Mouse (Mus musculus): ENCODE measurements around the gene Cyp4f39. TPM values are rescaled to one million over a fixed set of nuclear protein-coding genes. Genes with fewer than 3 reads are reported as not detected.
"Not testable (repeated sequence)": the region's sequence is repeated elsewhere in the genome, so short reads cannot be mapped to it uniquely, and the experiment has no call there.

The Cyp4f39 gene
- polyA plus RNA-seq, 1 experiment from 2014 or later, result 0.52 TPM

DNA sequence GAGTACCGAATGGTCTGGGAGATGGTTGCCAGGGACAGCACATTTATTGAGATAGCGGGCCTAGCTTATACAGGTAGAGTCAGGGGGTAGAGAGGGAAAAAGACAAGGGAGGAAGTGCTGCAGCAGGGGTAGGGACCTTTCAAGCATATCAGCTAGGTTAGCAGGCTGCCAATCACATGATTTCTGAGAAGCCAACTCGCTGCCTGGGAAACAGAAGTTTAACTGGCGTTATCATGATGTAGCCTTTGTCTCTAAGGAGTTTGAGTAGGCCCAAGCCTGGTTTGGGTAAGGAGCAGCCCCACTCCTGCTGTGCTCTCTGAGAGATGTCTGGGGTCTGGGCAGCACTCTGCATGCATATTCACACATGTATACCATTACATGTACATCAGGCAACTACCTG, 69.9 kb downstream of the Cyp4f39 start:
- Histone ChIP-seq H3K4me1 (replicated peaks) (no peaks in the 10 kb centered on the region), H3K4me3 (no peak overlapping the region), H3K27ac (no peak overlapping the region), H3K27me3 (ENCODE audit: insufficient read depth, poor library complexity, severe bottlenecking) (no peaks in the 10 kb centered on the region), H3K9me3 (no peaks in the 10 kb centered on the region), H3K36me3 (0 out of 2 replicates have a peak, but pooled peaks cover 6% of the 10 kb centered on the region)
- WGBS, result 88% methylated on average over 4 of the region's 4 CpGs
- no peak for DNase-seq (ENCODE audit: low spot score)

DNA sequence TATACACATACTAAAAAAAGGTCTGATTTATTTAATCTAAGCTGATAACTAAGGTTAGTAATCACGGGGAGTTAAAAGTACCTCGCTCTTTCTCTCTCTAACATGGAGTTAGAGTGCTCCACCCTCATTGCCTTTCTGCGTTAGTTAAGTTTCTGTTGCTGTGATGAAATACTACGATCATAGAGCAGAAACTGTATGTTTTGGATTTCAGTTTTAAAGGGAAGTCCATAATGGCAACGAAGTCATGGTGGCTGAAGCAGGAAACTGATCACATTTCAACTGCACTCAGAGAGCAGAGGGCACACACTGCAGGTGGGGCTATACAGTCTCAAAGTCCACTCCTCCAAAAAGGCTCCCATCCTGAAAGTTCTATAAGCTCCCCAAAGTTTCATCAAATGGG, 70.3 kb downstream of the Cyp4f39 start:
- Histone ChIP-seq H3K4me1 (replicated peaks) (no peaks in the 10 kb centered on the region), H3K27ac (no peak overlapping the region), H3K4me3 (no peak overlapping the region), H3K9me3 (no peaks in the 10 kb centered on the region), H3K27me3 (ENCODE audit: insufficient read depth, poor library complexity, severe bottlenecking) (no peaks in the 10 kb centered on the region), H3K36me3 (0 out of 2 replicates have a peak, but pooled peaks cover 6% of the 10 kb centered on the region)
- no peak for DNase-seq (ENCODE audit: low spot score)
- WGBS, result 88% methylated on average over 5 of the region's 5 CpGs

DNA sequence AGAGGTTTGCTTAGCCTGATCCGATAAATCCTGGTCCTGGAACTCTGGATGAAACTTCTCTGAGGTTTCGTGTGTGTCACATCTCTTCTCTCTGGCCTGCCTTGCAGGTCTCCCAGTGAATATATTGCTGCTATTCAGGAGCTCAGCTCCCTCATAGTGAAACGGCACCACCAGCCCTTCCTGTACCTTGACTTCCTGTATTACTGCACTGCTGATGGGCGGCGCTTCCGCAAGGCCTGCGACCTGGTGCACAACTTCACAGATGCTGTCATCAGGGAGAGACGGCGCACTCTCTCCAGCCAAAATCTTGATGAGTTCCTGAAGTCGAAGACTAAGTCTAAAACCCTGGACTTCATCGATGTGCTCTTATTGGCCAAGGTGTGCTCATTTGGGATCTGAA, 71.4 kb downstream of the Cyp4f39 start:
- DNase-seq (ENCODE audit: low spot score), result no peak
- 93% methylated on average over 11 of the region's 11 CpGs for WGBS

DNA sequence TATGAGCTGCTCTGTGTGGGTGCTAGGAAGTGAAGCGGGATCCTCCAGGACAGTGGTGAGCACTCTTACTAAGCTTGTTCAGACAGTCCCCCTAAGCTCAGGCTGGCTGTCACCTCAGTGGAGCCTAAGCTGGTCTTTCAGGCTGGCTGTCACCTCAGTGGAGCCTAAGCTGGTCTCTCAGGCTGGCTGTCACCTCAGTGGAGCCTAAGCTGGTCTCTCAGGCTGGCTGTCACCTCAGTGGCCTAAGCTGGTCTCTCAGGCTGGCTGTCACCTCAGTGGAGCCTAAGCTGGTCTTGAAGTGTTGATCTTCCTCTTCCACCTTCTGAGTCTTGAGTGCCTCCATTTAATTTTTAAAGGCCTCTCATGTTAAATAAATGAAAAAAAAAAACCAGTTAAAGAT, 73.8 kb downstream of the Cyp4f39 start:
- H3K9me3 ChIP-seq; H3K27ac ChIP-seq; H3K4me3 ChIP-seq; H3K36me3 ChIP-seq; H3K27me3 ChIP-seq (ENCODE audit: insufficient read depth, poor library complexity, severe bottlenecking); DNase-seq (ENCODE audit: low spot score); H3K4me1 ChIP-seq (replicated peaks): not testable (repeated sequence)
- 83% methylated on average over 1 of the region's 1 CpGs for WGBS

More for the DNA sequence above, 71.4 kb downstream of the Cyp4f39 start:
- Histone ChIP-seq H3K4me3 (no peak overlapping the region), H3K27ac (no peak overlapping the region), H3K4me1 (replicated peaks) (peaks cover 8% of the 10 kb centered on the region), H3K27me3 (ENCODE audit: insufficient read depth, poor library complexity, severe bottlenecking) (no peaks in the 10 kb centered on the region), H3K9me3 (no peaks in the 10 kb centered on the region), H3K36me3 (0 out of 2 replicates have a peak, but pooled peaks cover 6% of the 10 kb centered on the region)

DNA sequence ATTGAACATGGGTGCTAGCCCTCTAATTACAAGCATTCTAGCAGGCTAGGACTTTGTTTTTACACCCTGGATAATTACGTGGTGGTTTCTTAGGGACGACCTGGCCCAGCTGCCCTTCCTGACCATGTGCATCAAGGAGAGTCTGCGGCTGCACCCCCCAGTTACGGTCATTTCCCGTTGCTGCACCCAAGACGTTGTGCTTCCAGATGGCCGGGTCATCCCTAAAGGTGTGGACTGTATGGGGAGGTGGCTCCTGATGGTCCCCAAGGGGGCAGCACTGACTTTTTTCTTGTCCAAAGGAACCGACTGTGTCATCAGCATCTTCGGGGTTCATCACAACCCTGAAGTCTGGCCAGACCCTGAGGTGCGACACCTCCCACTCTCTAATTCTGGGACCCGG, 75.2 kb downstream of the Cyp4f39 start:
- Histone ChIP-seq H3K27ac (no peak overlapping the region), H3K27me3 (ENCODE audit: insufficient read depth, poor library complexity, severe bottlenecking) (no peaks in the 10 kb centered on the region), H3K36me3 (0 out of 2 replicates have a peak, but pooled peaks cover 6% of the 10 kb centered on the region), H3K4me1 (replicated peaks) (peaks cover 8% of the 10 kb centered on the region), H3K9me3 (no peaks in the 10 kb centered on the region), H3K4me3 (0 out of 2 replicates have a peak overlapping the region, but pooled peaks have one; percentile 48)
- WGBS, result 87% methylated on average over 11 of the region's 11 CpGs
- DNase-seq (ENCODE audit: low spot score), result no peak

DNA sequence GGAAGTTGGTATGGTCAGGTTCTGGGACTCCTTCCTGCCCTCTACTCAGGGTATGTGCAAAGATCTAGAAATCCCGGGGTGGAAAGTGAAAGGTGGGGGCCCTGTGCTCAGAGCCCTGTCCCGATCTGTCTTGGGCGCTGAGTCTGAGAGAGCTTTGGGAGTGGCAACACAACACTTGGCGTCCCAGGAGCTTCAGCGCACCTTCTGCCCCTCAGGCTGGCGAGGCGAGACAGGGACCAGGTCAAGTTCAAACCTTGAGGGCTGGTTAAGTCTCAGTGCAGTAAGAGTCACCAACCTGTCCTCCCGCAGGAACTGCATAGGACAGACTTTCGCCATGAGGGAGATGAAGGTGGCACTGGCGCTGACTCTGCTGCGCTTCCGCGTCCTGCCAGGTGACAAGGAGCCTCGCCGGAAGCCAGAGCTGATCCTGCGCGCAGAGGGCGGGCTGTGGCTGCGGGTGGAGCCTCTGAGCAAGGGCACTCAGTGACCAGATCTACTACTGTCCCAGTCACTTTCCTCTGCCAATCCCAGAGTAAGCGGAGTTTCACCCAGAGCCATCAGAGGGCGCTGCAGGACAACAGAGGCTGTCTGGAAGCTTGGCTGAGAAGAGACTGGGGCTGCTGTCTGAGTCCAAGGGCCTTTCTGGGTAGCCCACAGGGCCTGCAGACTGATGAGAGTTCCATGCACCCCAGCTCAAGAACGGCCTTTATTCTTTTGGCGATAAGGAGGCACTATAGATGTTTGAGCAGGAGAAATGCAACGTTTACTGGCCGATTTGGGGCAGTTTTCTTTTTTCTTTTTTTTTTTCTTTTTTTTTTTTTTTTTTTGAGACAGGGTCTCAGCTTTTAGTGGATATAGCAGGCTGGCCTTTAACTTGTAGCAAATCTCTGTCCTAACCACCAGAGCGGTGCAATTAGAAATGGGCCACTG, 76.2 kb downstream of the Cyp4f39 start:
- peaks cover 8% of the 10 kb centered on the region for H3K4me1 ChIP-seq (replicated peaks)
- peak overlapping the region; percentile 48 for H3K4me3 ChIP-seq
- H3K27ac ChIP-seq, result peak overlapping the region; percentile 25; the same call in 1 of the 2 replicates
- H3K9me3 ChIP-seq, result no peaks in the 10 kb centered on the region
- peak; percentile 89 for DNase-seq (ENCODE audit: low spot score)
- 0 out of 2 replicates have a peak, but pooled peaks cover 6% of the 10 kb centered on the region for H3K36me3 ChIP-seq
- H3K27me3 ChIP-seq (ENCODE audit: insufficient read depth, poor library complexity, severe bottlenecking), result no peaks in the 10 kb centered on the region
- 17% methylated on average over 26 of the region's 26 CpGs for WGBS

DNA sequence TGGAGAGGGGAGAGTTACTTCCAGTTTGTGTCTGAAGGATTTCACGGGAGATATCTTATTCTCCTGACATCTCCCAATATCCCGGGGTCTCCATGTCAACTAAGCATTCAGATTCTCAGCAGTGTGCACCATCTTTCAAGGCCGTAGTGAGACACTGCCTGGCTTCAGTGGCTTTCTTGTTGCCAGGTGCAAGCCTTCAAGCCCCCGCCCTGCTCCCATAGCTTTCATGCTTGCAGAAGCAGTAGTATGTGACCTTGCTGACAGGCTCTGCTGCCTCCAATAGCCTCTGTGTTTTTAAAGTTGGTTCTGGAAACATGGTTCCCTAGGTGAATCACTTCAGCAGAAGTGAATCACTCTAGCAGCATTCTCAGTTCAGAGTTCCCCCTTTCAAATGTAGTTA, 79.8 kb downstream of the Cyp4f39 start:
- DNase-seq (ENCODE audit: low spot score), result not testable (repeated sequence)
- WGBS, result 55% methylated on average over 4 of the region's 4 CpGs

DNA sequence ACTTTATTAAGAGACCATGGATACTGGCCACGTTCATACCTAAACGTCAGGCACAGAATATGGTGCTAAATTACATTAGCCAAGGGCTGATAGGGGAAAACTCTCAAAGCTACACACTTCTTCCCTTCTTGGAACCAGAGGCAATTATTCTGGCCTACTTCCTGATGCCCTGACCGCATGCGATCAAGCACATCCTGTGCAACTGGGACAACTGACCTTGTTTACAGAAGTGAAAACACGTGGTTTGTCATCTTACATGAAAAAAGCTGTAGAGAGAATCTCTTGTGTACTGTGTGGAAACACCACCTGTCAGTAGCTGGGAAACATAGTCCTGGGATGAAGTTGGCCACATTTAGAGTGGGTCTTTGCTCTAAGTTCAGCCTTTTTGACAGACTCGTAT, 81.5 kb downstream of the Cyp4f39 start:
- 87% methylated on average over 6 of the region's 6 CpGs for WGBS
- DNase-seq (ENCODE audit: low spot score), result no peak
- no peaks in the 10 kb centered on the region for H3K36me3 ChIP-seq
- H3K9me3 ChIP-seq, result no peaks in the 10 kb centered on the region
- H3K27ac ChIP-seq, result no peak overlapping the region
- H3K27me3 ChIP-seq (ENCODE audit: insufficient read depth, poor library complexity, severe bottlenecking), result no peaks in the 10 kb centered on the region
- no peak overlapping the region for H3K4me3 ChIP-seq
- H3K4me1 ChIP-seq (replicated peaks), result peaks cover 12% of the 10 kb centered on the region

More for the DNA sequence above, 79.8 kb downstream of the Cyp4f39 start:
- not testable (repeated sequence) for H3K9me3 ChIP-seq; H3K27ac ChIP-seq; H3K27me3 ChIP-seq (ENCODE audit: insufficient read depth, poor library complexity, severe bottlenecking); H3K36me3 ChIP-seq; H3K4me3 ChIP-seq
- peaks cover 20% of the 10 kb centered on the region for H3K4me1 ChIP-seq (replicated peaks)

DNA sequence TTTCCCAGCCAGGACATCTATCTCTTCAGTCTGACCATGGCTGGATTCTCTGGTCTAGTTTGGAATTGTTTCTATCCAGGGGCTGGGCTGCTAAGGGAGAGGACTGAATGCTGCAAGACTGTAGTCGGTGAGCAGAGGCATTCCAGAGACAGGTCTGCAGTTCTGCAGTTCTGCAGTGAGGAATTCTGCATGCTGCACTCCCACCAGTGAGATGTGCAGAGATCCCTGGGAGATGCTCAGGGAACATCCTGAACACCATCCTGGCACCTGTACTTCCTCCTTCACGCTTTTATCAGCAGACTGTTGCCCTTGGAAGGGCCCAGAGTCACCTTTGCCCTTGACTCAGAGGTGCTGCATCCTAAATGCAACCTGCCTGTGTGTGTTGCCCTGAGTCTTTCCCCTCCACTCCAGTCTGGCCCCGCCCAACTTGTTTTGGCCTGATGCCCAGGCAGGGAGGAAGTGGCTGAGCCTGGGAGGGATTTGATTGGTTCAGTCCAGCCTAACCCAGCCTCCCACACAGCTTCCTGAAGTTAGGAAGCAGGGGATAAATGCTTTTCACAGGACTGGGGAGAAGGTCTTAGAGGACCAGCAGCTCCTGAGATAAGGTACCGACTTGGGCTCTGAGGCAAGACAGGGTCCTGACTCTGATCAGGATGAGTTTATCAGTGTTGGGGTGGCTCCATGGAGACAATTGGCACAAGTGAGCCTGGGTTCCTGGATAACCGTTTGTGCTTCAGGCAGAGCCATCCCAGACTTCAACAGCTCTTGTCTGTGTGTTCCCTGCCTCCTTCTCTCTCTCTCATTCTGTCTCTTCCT, 83.7 kb downstream of the Cyp4f39 start, which contains the start of gene Cyp4f16:
Cyp4f16 (plus strand) TSS at position 508 of the 816 bp plus-strand sequence.
- 14% methylated on average over 5 of the region's 5 CpGs for WGBS
- H3K9me3 ChIP-seq; H3K27me3 ChIP-seq (ENCODE audit: insufficient read depth, poor library complexity, severe bottlenecking); H3K36me3 ChIP-seq: not testable (repeated sequence)
- DNase-seq (ENCODE audit: low spot score), result peak; percentile 67
- peak within 1 kb of the TSS; percentile 66; the same call in 1 of the 2 replicates for H3K27ac ChIP-seq
- H3K4me1 ChIP-seq (replicated peaks), result peaks cover 12% of the 10 kb centered on the region
- peak within 1 kb of the TSS; percentile 49 for H3K4me3 ChIP-seq

DNA sequence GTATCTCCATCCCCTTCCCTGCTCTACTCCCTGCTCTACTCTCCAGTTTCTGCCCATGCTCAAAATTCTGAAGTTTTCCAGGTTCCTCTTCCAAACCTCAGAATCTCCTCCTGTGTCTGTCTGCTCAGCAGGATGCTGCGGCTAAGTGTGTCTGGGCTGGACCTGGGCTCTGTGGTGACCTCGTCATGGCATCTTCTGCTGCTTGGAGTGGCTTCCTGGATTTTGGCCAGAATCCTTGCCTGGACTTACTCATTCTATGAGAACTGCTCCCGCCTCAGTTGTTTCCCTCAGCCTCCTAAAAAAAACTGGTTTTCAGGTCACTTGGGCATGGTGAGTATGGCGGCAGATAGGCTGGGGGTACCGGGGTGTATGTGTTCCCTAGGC, 84.3 kb downstream of the Cyp4f39 start:
- WGBS, result 72% methylated on average over 5 of the region's 5 CpGs
- no peaks in the 10 kb centered on the region for H3K27me3 ChIP-seq (ENCODE audit: insufficient read depth, poor library complexity, severe bottlenecking)
- H3K4me1 ChIP-seq (replicated peaks), result peaks cover 12% of the 10 kb centered on the region
- H3K27ac ChIP-seq, result peak overlapping the region; percentile 66; the same call in 1 of the 2 replicates
- no peaks in the 10 kb centered on the region for H3K9me3 ChIP-seq
- peak overlapping the region; percentile 49 for H3K4me3 ChIP-seq
- no peak for DNase-seq (ENCODE audit: low spot score)
- no peaks in the 10 kb centered on the region for H3K36me3 ChIP-seq

Measured in hindbrain, embryonic 10.5 days (tissue).